Mouse (Mus musculus): ENCODE measurements around the gene Nabp2.

The Nabp2 gene

GRCm38 (mm10) chr10:128388941-128389340, 22.4 kb downstream of the Nabp2 start:
- no peak for DNase-seq (ENCODE audit: low spot score)

- DNase-seq (ENCODE audit: low spot score): no peak
Measured at GRCm38 (mm10) chr10:128385902-128386301, 25.4 kb downstream of the Nabp2 start.

GRCm38 (mm10) chr10:128382482-128382881, 28.8 kb downstream of the Nabp2 start:
- DNase-seq (ENCODE audit: low spot score): no peak

- DNase-seq (ENCODE audit: low spot score): no peak
Measured at GRCm38 (mm10) chr10:128380565-128380964, 30.7 kb downstream of the Nabp2 start.

- DNase-seq (ENCODE audit: low spot score): no peak
Measured at GRCm38 (mm10) chr10:128379260-128379659, 32.0 kb downstream of the Nabp2 start.

GRCm38 (mm10) chr10:128378462-128378861, 32.8 kb downstream of the Nabp2 start:
- no peak for DNase-seq (ENCODE audit: low spot score)

- DNase-seq (ENCODE audit: low spot score): no peak
Measured at GRCm38 (mm10) chr10:128377940-128378448, 33.3 kb downstream of the Nabp2 start.

GRCm38 (mm10) chr10:128377222-128377939, 33.9 kb downstream of the Nabp2 start:
- DNase-seq (ENCODE audit: low spot score): peak; percentile 38

GRCm38 (mm10) chr10:128376455-128377211, 34.7 kb downstream of the Nabp2 start, which contains the start of gene Ankrd52:
Gene Ankrd52, plus strand, starts transcription at chr10:128377115.
- peak; percentile 80 for DNase-seq (ENCODE audit: low spot score)

- no peak for DNase-seq (ENCODE audit: low spot score)
Measured at GRCm38 (mm10) chr10:128376099-128376454, 35.2 kb downstream of the Nabp2 start.

GRCm38 (mm10) chr10:128374393-128374792, 36.9 kb downstream of the Nabp2 start:
- DNase-seq (ENCODE audit: low spot score): no peak

GRCm38 (mm10) chr10:128372989-128373748, 38.1 kb downstream of the Nabp2 start:
- DNase-seq (ENCODE audit: low spot score): no peak

GRCm38 (mm10) chr10:128372142-128372541, 39.1 kb downstream of the Nabp2 start:
- DNase-seq (ENCODE audit: low spot score): no peak

GRCm38 (mm10) chr10:128370601-128371000, 40.7 kb downstream of the Nabp2 start:
- no peak for DNase-seq (ENCODE audit: low spot score)

GRCm38 (mm10) chr10:128370021-128370420, 41.3 kb downstream of the Nabp2 start:
- no peak for DNase-seq (ENCODE audit: low spot score)

- DNase-seq (ENCODE audit: low spot score): no peak
Measured at GRCm38 (mm10) chr10:128369599-128369998, 41.7 kb downstream of the Nabp2 start.

GRCm38 (mm10) chr10:128369218-128369543, 42.1 kb downstream of the Nabp2 start:
- DNase-seq (ENCODE audit: low spot score): no peak

- DNase-seq (ENCODE audit: low spot score): peak; percentile 82
Measured at GRCm38 (mm10) chr10:128368402-128369217, 42.7 kb downstream of the Nabp2 start, which contains the start of gene Coq10a. Gene Coq10a, minus strand, starts transcription at chr10:128368997.

- DNase-seq (ENCODE audit: low spot score): no peak
Measured at GRCm38 (mm10) chr10:128367899-128368401, 43.3 kb downstream of the Nabp2 start.

GRCm38 (mm10) chr10:128362568-128362967, 48.7 kb downstream of the Nabp2 start:
- DNase-seq (ENCODE audit: low spot score): no peak

- no peak for DNase-seq (ENCODE audit: low spot score)
Measured at GRCm38 (mm10) chr10:128361836-128362235, 49.5 kb downstream of the Nabp2 start.

Data from ovary, postnatal 10 days (tissue).